Mouse (Mus musculus): ENCODE results near the gene Gas6. TPM values are rescaled to one million over a fixed set of nuclear protein-coding genes. Genes with fewer than 3 reads are reported as not detected.

Gas6 gene
- polyA plus RNA-seq, 1 experiment from 2014 or later: 25.5 TPM

DNA sequence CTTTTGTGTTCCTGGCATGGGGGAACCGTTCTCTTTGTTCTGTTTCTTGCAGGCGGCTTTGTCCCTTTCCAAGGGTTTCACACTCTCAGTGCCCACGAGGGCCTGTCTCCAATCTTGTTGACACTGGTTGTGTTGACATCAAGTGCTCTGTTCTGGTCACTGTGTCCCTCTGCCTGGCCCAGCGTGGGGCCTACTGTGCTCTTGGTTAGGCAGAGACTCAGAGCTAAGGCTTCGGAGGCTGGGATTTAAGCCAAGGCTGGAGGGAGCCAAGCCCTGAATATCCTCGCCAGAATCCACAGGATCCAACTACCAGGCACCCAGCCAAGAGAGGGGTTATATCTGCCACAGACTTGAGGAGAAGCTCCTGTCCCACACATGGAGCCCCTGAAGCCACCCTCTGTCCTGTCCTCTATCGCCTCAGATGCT, 35.6 kb upstream of the Gas6 start:
- 35% methylated on average over 7 of the region's 7 CpGs for WGBS
- peaks cover 29% of the 10 kb centered on the region for H3K4me1 ChIP-seq (replicated peaks; ENCODE audit: control insufficient read depth, insufficient read depth, low read length)
- H3K9ac ChIP-seq (replicated peaks; ENCODE audit: low read depth, low read length): no peak overlapping the region
- no peaks in the 10 kb centered on the region for H3K9me3 ChIP-seq (ENCODE audit: control insufficient read depth, low read length)
- ATAC-seq: peak; percentile 74
- no peak overlapping the region for H3K4me3 ChIP-seq (replicated peaks; ENCODE audit: low read length)
- peak overlapping the region; percentile 45 for H3K27ac ChIP-seq (ENCODE audit: low read length)
- no peak overlapping the region for H3K4me2 ChIP-seq (ENCODE audit: low read length)
- H3K27me3 ChIP-seq (replicated peaks; ENCODE audit: control insufficient read depth, insufficient read depth, low read length): no peaks in the 10 kb centered on the region
- no peaks in the 10 kb centered on the region for H3K36me3 ChIP-seq (ENCODE audit: control insufficient read depth, insufficient read depth)

DNA sequence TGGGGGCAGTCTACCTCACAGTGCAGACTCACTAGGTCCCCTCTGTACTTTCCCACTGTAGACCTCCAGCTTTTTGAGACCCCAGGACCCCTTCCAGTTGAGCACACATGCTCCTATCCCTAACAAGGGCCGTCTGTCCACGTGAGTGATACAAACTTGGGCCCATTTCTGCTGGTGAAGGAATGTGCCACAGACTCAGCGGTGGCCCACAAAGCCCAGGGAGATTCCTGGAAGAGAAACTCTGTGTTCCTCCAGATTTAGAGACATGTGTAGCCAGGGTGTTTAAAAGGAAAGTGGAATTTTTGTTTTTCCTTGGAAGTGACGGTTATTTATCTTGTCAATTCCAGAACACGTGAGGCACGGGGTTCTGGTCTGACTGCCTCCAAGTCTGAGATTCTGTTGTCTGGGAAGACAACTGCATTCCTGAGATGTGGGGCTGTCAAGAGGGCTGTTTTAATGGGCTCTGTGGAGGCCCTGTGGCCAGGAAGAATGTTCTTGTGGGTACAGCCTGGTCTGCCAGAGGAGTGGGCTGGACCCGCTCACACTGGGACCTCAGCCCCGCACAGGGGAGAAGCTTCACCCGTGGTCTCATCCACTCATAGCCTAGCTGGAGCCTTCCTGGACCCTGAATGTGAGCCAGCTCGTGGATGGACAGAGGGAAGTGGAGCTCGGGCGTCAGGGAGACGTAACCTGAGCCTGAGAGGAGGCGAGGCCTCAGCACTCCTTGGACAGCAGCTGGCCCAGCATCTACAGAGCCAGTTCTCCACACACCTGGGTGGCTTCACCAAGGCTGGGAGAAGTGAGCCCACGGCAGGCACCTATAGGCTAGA, 34.9 kb upstream of the Gas6 start:
- no peak overlapping the region for H3K4me2 ChIP-seq (ENCODE audit: low read length)
- H3K4me3 ChIP-seq (replicated peaks; ENCODE audit: low read length): no peak overlapping the region
- H3K36me3 ChIP-seq (ENCODE audit: control insufficient read depth, insufficient read depth): no peaks in the 10 kb centered on the region
- H3K9ac ChIP-seq (replicated peaks; ENCODE audit: low read depth, low read length): no peak overlapping the region
- peaks cover 29% of the 10 kb centered on the region for H3K4me1 ChIP-seq (replicated peaks; ENCODE audit: control insufficient read depth, insufficient read depth, low read length)
- 66% methylated on average over 15 of the region's 15 CpGs for WGBS
- H3K27me3 ChIP-seq (replicated peaks; ENCODE audit: control insufficient read depth, insufficient read depth, low read length): no peaks in the 10 kb centered on the region
- 0 out of 2 replicates have a peak, but pooled peaks have one; percentile 1 for ATAC-seq
- no peak overlapping the region for H3K27ac ChIP-seq (ENCODE audit: low read length)
- no peaks in the 10 kb centered on the region for H3K9me3 ChIP-seq (ENCODE audit: control insufficient read depth, low read length)

GRCm38 (mm10) chr8:13521392-13521791, 27.1 kb upstream of the Gas6 start:
- Histone ChIP-seq H3K9ac (replicated peaks; ENCODE audit: low read depth, low read length) (no peak overlapping the region), H3K27me3 (replicated peaks; ENCODE audit: control insufficient read depth, insufficient read depth, low read length) (0 out of 2 replicates have a peak, but pooled peaks cover 3% of the 10 kb centered on the region), H3K9me3 (ENCODE audit: control insufficient read depth, low read length) (no peaks in the 10 kb centered on the region), H3K27ac (ENCODE audit: low read length) (no peak overlapping the region), H3K36me3 (ENCODE audit: control insufficient read depth, insufficient read depth) (no peaks in the 10 kb centered on the region), H3K4me1 (replicated peaks; ENCODE audit: control insufficient read depth, insufficient read depth, low read length) (no peaks in the 10 kb centered on the region), H3K4me3 (replicated peaks; ENCODE audit: low read length) (no peak overlapping the region), H3K4me2 (ENCODE audit: low read length) (no peak overlapping the region)
- no peak for ATAC-seq
- WGBS: 81% methylated on average over 7 of the region's 7 CpGs

DNA sequence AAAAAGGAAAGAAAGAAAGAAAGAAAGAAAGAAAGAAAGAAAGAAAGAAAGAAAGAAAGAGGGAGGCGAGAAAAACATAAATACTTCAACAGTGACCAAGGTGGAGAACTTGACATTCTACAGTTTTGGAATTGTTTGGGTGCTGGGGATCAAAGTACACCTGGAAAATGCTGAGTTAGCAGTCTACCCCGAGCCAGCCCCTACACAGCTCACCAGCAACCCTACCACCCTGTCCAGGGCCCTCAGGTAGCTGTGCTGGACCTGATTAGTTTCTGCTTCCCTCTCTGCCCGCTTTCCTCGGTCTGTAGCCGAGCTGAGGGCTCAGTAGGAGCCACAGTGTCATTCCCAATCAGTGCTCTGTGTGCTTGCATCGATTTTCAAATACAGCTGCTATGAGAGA, 26.1 kb upstream of the Gas6 start:
- H3K27ac ChIP-seq (ENCODE audit: low read length): no peak overlapping the region
- 0 out of 2 replicates have a peak, but pooled peaks cover 3% of the 10 kb centered on the region for H3K27me3 ChIP-seq (replicated peaks; ENCODE audit: control insufficient read depth, insufficient read depth, low read length)
- H3K9ac ChIP-seq (replicated peaks; ENCODE audit: low read depth, low read length): no peak overlapping the region
- no peaks in the 10 kb centered on the region; the same call in 1 of the 2 replicates for H3K4me1 ChIP-seq (replicated peaks; ENCODE audit: control insufficient read depth, insufficient read depth, low read length)
- no peak for ATAC-seq
- no peak overlapping the region for H3K4me2 ChIP-seq (ENCODE audit: low read length)
- H3K9me3 ChIP-seq (ENCODE audit: control insufficient read depth, low read length): no peaks in the 10 kb centered on the region
- 62% methylated on average over 6 of the region's 6 CpGs for WGBS
- H3K36me3 ChIP-seq (ENCODE audit: control insufficient read depth, insufficient read depth): no peaks in the 10 kb centered on the region
- no peak overlapping the region for H3K4me3 ChIP-seq (replicated peaks; ENCODE audit: low read length)

DNA sequence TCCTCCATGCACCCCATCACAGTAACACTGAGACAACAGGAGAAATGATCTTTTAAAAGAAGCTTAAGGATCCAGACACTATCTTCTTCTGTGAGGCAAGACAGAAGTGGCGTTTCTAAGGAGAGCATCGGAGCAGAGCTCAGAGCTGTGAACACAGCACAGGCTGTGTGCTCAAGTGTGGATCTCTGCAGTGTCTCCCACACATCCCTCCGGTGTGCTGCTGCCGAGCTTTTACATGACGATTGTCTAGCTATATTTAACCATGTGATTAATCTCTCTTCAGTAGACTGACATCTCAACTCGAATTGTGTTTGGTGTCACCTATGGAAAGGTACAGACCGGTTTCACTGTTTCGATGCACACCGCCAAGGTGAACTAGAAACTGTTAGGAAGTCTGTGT, 25.2 kb upstream of the Gas6 start:
- H3K27me3 ChIP-seq (replicated peaks; ENCODE audit: control insufficient read depth, insufficient read depth, low read length): 0 out of 2 replicates have a peak, but pooled peaks cover 3% of the 10 kb centered on the region
- no peaks in the 10 kb centered on the region for H3K36me3 ChIP-seq (ENCODE audit: control insufficient read depth, insufficient read depth)
- H3K4me2 ChIP-seq (ENCODE audit: low read length): no peak overlapping the region
- WGBS: 82% methylated on average over 9 of the region's 9 CpGs
- H3K27ac ChIP-seq (ENCODE audit: low read length): no peak overlapping the region
- H3K4me3 ChIP-seq (replicated peaks; ENCODE audit: low read length): no peak overlapping the region
- no peaks in the 10 kb centered on the region; the same call in 1 of the 2 replicates for H3K4me1 ChIP-seq (replicated peaks; ENCODE audit: control insufficient read depth, insufficient read depth, low read length)
- H3K9ac ChIP-seq (replicated peaks; ENCODE audit: low read depth, low read length): no peak overlapping the region
- no peak for ATAC-seq
- H3K9me3 ChIP-seq (ENCODE audit: control insufficient read depth, low read length): no peaks in the 10 kb centered on the region

GRCm38 (mm10) chr8:13517284-13517781, 23.0 kb upstream of the Gas6 start:
- Histone ChIP-seq H3K27ac (ENCODE audit: low read length) (no peak overlapping the region), H3K4me1 (replicated peaks; ENCODE audit: control insufficient read depth, insufficient read depth, low read length) (no peaks in the 10 kb centered on the region; the same call in 1 of the 2 replicates), H3K27me3 (replicated peaks; ENCODE audit: control insufficient read depth, insufficient read depth, low read length) (0 out of 2 replicates have a peak, but pooled peaks cover 3% of the 10 kb centered on the region), H3K9me3 (ENCODE audit: control insufficient read depth, low read length) (no peaks in the 10 kb centered on the region), H3K4me3 (replicated peaks; ENCODE audit: low read length) (no peak overlapping the region), H3K36me3 (ENCODE audit: control insufficient read depth, insufficient read depth) (no peaks in the 10 kb centered on the region), H3K9ac (replicated peaks; ENCODE audit: low read depth, low read length) (no peak overlapping the region), H3K4me2 (ENCODE audit: low read length) (no peak overlapping the region)
- no peak for ATAC-seq
- WGBS: 89% methylated on average over 6 of the region's 6 CpGs

- H3K27me3 ChIP-seq (replicated peaks; ENCODE audit: control insufficient read depth, insufficient read depth, low read length): 0 out of 2 replicates have a peak, but pooled peaks cover 3% of the 10 kb centered on the region
- no peak overlapping the region for H3K27ac ChIP-seq (ENCODE audit: low read length)
- H3K4me2 ChIP-seq (ENCODE audit: low read length): no peak overlapping the region
- no peaks in the 10 kb centered on the region for H3K9me3 ChIP-seq (ENCODE audit: control insufficient read depth, low read length)
- no peak for ATAC-seq
- H3K4me3 ChIP-seq (replicated peaks; ENCODE audit: low read length): no peak overlapping the region
- no peak overlapping the region for H3K9ac ChIP-seq (replicated peaks; ENCODE audit: low read depth, low read length)
- no peaks in the 10 kb centered on the region; the same call in 1 of the 2 replicates for H3K4me1 ChIP-seq (replicated peaks; ENCODE audit: control insufficient read depth, insufficient read depth, low read length)
- WGBS: 87% methylated on average over 5 of the region's 5 CpGs
- no peaks in the 10 kb centered on the region for H3K36me3 ChIP-seq (ENCODE audit: control insufficient read depth, insufficient read depth)
Measured at GRCm38 (mm10) chr8:13516728-13517127, 22.4 kb upstream of the Gas6 start.

DNA sequence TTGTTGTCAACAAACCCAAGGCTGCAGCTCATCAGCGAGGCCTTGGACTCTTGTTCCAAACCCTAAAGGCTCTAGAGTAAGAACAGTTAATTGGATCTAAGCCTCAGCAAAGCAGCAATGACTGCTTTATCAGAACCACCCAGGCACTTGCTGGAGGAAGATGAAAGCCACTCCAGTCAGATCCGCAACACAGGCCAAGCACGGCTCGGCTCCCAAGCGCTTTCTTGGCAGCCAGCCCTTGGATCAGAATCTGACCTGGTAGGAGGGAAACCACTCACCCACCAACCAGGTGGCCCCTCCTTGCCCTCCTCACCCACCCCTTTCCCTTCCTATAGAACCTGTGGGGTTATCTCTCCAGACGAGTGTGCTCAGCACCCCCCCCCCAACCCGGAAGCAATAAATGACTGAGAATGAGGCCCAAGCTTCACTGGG, 21.7 kb upstream of the Gas6 start:
- no peaks in the 10 kb centered on the region; the same call in 1 of the 2 replicates for H3K4me1 ChIP-seq (replicated peaks; ENCODE audit: control insufficient read depth, insufficient read depth, low read length)
- H3K36me3 ChIP-seq (ENCODE audit: control insufficient read depth, insufficient read depth): no peaks in the 10 kb centered on the region
- H3K27me3 ChIP-seq (replicated peaks; ENCODE audit: control insufficient read depth, insufficient read depth, low read length): 0 out of 2 replicates have a peak, but pooled peaks cover 3% of the 10 kb centered on the region
- no peak overlapping the region for H3K4me2 ChIP-seq (ENCODE audit: low read length)
- ATAC-seq: no peak
- no peaks in the 10 kb centered on the region for H3K9me3 ChIP-seq (ENCODE audit: control insufficient read depth, low read length)
- 56% methylated on average over 7 of the region's 7 CpGs for WGBS
- H3K9ac ChIP-seq (replicated peaks; ENCODE audit: low read depth, low read length): no peak overlapping the region
- no peak overlapping the region for H3K4me3 ChIP-seq (replicated peaks; ENCODE audit: low read length)
- no peak overlapping the region for H3K27ac ChIP-seq (ENCODE audit: low read length)

- Histone ChIP-seq H3K4me2 (ENCODE audit: low read length) (no peak overlapping the region), H3K4me1 (replicated peaks; ENCODE audit: control insufficient read depth, insufficient read depth, low read length) (no peaks in the 10 kb centered on the region; the same call in 1 of the 2 replicates), H3K27me3 (replicated peaks; ENCODE audit: control insufficient read depth, insufficient read depth, low read length) (no peaks in the 10 kb centered on the region), H3K4me3 (replicated peaks; ENCODE audit: low read length) (no peak overlapping the region), H3K27ac (ENCODE audit: low read length) (no peak overlapping the region), H3K9me3 (ENCODE audit: control insufficient read depth, low read length) (no peaks in the 10 kb centered on the region), H3K9ac (replicated peaks; ENCODE audit: low read depth, low read length) (no peak overlapping the region), H3K36me3 (ENCODE audit: control insufficient read depth, insufficient read depth) (no peaks in the 10 kb centered on the region)
- WGBS: 66% methylated on average over 5 of the region's 5 CpGs
- ATAC-seq: no peak
Measured at GRCm38 (mm10) chr8:13513556-13514370, 19.5 kb upstream of the Gas6 start.
